Mouse (Mus musculus): Measurements from ENCODE around the gene Gemin8.

DNA sequence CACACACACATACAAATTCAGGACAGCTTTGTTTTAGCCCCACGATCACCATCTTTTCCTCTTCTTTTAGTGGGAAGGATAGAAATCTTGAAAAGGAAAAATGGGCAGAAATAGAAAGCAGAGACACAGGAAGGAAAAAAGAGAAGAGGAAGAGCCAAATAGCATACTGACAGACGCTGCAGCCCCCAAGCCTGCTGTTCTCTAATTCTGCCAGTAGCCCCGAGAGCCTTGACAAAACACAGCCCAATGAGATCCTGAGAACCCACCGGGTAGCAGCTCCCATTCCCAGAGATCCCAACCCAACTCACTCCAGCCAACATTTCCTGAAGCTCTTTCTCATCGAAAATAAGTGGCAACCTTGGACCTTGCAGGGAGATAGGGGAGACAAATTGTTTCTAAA is 49.1 kb downstream of the Gemin8 start:
- TF ChIP-seq CTCF (IDR thresholded peaks at IDR 0.05; ENCODE audit: low read depth) (no peak), EP300 (optimal IDR thresholded peaks at IDR 0.05) (no peak)

Data from stomach, postnatal 0 days (tissue).